Mouse (Mus musculus) ZHBTc4 (cell line): ENCODE results near the gene LTO1.

Experiments used
- DNase-seq: peaks from one replicate; pipeline ENCODE4 v3.0.0-alpha.2; 2011; ENCODE audit warnings: low read depth, low spot score

LTO1 gene

DNA sequence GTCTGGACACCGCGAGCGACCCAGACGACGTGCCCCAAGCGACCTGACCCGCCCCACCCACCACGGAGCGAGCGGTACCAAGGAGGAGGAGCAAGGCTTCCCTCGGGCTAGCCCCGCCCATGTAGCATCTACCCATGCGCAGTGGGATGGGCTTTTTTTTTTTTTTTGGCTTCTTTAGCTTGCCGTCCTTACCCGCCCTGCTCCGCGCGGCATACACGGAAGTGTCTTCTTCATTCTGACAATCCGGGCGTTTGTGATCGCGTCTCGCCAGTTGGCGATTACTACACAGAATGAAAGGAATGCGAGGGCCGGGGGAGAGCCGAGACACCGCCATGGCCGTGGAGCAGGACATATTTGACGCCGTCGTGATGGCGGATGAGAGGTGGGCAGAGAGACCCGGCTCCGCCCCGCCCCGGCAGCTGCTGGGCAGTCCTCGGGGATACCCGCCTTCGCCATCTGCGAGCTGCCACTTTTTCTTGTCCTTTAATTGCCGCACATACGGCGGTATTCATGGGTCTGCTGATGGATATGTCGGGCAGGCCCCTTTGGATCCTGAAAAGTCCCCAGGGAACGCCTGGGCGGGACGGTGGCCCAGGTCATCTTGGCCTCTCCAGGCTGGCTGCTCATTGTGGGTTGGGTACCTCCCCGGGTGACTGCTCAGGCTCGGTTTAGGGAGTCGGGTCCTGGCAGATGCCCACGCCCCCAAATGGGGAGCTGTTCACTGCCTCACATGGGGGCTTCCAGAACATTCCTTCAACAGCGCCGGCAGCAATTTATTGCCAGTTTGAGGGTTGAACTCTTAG is at the start of gene LTO1:
Gene LTO1 (plus strand): TSS at position 153 of the 803 bp plus-strand sequence.
- DNase-seq, result peak; percentile 97

DNA sequence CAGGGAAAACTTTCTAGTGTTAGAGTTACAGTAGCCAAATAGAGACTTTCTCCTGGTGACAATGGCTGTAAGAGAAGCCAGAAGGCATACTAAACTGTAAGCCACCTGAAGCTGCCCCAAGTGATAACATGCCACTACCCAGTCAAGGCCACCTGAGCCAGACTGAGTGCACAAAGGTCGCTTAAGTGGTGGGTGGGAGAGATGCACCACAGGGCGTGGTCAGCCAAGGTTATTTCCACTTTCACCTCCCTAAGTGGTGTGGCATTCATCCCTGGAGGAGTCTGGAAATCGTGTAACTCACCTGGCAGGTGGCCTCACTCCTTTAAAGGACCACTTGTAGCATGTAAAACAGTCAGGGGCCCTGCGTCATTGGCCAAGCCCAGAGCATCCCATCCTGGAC is 47.7 kb upstream of the LTO1 start:
- peak; percentile 74 for DNase-seq

DNA sequence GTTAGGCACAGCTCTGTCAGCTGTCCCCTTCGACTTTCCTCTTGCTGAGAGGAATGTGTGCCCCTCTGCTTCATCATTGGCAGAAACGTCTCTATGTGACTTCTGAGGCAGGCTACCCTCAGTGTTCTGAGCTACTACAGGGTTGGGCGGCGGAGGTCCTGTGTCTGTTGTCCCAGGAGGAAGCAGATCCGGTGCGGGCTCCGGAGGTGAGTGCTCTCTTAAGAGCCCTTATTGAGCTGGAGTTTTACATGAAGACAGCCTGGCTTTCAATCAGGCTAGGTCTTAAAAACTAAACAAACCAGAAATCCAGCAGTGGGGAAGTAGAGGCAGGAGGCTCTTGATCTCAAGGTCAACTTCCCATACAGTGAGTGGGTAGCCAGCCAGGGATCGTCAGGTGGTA is 47.3 kb upstream of the LTO1 start:
- peak; percentile 61 for DNase-seq

DNA sequence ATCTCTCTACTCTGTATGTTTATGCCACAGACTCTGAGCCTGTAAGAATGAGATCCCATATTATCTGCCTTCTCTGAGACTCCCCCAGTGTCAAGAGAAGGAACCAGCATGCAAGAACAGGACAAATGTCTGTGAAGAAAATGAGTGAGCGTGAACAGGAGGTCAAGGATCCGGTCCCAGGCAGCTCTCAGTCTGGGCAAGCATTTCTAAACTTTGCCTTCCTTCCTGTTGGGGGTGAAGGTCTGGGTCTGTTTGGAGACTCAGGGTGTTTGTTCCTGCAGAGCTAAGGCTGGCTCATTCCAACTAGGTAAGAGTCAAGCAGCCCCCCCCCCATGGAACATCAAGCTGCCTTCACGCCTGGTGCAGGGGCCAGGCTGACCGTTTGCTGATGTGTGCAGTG is 42.5 kb upstream of the LTO1 start:
- DNase-seq, result peak; percentile 54

DNA sequence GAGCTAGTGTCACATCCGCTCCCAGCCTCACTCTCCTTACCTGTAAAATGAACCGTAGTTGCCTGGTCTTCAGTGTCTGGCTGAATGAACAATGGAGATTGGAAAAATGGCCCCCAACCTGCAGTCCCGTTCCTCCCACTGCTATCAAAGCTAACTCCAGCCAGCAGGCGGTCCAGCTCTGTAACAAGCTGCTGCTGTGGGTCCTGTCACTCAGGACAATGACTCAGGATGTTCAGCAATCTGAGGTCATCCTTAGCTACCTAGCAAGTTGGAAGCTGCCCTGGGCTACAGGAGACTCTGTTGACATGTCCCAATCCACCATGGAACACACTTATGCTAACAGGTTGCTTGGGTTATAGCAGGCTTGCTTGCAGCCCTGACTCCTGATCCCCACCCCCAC is 41.7 kb upstream of the LTO1 start:
- DNase-seq, result peak; percentile 71

DNA sequence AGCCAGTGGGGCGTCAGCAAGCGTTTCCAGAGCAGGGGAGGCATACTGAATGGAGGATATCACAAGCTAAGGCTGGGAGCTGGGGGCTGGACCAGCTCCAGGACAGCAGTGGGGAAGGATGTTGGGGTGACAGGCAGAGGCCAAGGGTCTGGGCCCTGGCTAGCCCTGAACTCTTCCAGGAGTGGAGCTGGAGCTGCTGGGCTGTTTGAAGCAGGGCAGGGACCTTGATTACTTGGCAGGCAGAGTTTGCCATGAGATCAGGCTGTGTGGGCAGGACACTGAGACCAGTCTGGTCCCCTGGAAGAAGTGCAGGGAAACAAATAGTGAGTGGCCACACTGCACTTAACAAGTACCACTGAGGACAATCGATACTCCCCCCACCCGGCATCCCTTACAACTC is 40.7 kb upstream of the LTO1 start:
- no peak for DNase-seq

DNA sequence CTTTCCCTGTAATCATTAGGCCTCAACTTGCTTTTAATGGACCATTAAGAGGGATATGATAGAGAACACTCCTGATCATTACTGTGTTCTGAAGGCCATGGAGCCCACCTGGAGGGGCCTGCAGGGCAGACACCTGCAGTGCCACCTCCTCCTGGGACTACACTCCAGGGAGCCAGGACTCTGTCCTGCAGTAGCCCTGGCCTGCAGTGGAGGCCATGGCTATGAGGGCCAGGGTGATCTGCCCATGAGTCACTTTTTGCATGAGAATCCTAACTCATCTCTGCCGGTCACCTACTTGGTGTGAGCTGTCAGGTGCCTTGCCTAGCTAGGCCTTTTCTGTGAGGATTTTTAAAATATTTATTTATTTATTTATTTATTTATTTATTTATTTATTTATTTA is 36.5 kb upstream of the LTO1 start:
- DNase-seq, result no peak

- DNase-seq, result no peak
Measured at GRCm38 (mm10) chr7:144883106-144883505, 31.8 kb upstream of the LTO1 start.

- DNase-seq, result peak; percentile 73
Measured at GRCm38 (mm10) chr7:144887672-144888071, 27.2 kb upstream of the LTO1 start.

DNA sequence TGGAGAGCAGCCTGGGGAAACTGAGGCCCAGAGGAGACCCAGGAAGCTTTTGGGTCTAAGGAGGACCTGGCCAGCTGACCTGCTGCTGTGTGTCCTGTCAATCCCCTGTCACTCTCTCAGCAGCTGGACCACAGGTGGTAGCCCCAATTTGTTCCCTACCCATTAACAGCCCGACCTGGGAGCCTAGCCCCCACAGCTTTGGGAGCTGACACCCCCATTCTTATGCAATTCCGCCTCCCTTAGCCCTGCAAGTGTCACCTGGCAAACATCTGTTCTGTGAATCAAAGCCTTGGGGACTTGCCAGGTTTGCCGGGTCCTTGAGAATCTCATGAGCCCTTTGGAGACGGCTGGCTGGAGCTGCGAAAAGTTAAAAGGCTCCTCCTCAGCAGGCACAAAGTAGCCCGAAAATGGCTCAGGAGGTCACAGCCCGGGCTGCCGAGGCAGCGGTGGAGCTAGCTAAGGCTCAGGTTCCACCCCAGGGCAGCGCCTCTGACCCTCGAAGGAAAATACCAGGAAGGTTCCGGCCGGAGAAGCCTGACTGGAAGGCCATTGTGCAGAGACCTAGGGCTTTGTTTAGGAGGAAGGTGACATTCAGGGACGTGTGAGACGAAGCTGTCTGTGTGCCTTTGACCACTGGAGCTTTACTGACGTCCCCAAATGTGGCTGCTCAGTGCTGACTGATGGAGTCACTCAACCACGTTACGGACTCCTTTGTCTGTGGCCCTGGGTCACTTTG is 26.2 kb upstream of the LTO1 start:
- DNase-seq, result peak; percentile 93

GRCm38 (mm10) chr7:144890661-144891060 is 24.2 kb upstream of the LTO1 start:
- peak; percentile 62 for DNase-seq

GRCm38 (mm10) chr7:144891863-144892262 is 23.0 kb upstream of the LTO1 start:
- no peak for DNase-seq

DNA sequence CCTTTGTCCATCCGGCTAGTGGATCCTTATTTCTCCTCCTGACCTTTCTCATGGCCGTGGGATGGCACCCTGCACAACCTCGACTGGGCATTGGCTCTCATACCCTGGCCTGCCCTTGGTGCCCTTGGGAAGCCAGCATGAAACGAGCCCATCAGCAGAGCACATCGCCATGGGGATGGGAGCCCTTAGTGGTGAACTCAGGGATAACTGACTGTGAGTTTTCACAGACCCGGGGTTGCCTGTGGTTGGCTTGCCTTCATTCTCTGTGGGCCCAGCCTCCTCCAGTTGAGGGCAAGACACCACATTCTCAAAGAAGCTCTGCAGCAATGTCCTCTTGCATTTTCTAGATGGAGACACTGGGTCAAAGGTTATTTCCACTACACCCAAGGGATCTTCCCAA is 22.6 kb upstream of the LTO1 start:
- DNase-seq, result no peak

DNA sequence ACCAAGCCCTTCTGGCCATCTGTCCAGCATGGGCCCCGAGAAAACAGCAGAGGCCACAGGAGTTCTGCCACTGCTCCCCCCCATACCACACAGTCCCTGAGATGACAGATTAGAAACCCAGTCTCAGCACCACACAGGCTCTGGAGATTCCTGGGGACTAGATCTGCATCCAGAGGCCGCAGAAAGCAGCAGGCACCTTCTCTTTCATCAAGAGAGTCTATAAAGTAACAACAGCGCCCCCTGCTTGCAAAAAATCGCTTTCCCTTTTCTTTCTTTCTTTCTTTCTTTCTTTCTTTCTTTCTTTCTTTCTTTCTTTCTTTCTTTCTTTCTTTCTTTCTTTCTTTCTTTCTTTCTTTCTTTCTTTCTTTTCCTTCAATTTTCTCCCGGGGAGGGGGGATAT is 20.7 kb upstream of the LTO1 start:
- DNase-seq, result peak; percentile 57

GRCm38 (mm10) chr7:144894706-144895105 is 20.2 kb upstream of the LTO1 start:
- DNase-seq, result no peak

DNA sequence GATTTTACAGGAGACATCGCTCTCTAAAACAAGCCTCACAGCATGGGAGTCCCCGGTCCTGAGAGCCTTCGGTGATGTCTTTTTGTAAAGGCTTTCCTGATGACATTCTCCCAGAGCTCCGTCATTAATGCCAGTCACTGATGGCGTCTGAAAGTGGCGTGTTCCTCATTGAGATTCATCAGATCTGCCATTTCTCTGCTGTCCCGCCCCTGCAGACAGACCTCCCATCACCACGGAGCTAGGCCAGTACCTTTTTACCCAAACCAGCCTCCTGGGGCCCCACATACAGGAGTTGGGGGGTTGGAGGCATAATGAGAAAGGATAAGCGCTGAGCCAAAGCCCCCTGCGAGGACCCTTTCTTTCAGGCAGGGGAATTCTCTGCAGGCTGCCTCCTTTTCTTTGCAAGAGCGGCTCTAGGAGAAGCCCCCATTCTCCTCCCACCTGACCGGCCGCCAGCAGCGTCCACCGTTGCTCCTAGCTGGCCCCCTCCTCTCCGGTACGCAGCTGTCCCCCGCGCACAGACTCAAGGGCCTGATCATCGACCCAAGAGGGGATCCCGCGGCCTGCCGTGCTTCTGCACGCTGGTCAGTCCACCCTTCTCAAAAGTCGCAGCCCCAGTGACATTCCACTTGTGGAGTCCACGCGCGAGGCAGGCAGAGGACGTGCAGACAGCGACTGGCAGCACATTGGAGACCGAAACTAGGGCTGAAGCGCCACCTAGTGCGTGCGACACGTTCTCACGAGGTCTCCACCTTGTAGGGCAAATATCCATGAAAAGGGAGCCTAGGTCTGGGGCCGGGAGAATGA is 19.4 kb upstream of the LTO1 start:
- peak; percentile 90 for DNase-seq

- DNase-seq, result peak; percentile 49
Measured at GRCm38 (mm10) chr7:144896294-144897218, 18.3 kb upstream of the LTO1 start, which contains the start of gene Fgf15. Fgf15 (plus strand) TSS chr7:144896531.

DNA sequence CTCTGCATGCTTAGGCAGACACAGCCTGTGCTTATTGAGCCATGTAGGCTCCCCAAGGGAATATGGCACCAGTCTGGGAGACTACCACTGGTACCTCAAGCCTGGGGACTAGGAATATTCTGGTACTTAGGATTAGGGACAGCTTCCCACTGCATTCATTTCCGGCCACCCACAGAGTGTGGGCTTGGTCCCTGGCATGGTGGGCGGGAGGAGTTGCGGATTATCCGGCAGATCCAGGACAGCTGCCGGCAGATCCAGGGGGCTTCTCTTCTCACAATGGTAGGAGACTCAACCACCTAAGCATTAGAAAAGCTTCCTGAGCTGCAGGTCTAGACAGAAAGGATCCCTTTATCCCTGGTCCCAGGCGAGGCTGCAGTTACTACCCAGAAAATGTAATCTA is 16.4 kb upstream of the LTO1 start:
- DNase-seq, result peak; percentile 41

DNA sequence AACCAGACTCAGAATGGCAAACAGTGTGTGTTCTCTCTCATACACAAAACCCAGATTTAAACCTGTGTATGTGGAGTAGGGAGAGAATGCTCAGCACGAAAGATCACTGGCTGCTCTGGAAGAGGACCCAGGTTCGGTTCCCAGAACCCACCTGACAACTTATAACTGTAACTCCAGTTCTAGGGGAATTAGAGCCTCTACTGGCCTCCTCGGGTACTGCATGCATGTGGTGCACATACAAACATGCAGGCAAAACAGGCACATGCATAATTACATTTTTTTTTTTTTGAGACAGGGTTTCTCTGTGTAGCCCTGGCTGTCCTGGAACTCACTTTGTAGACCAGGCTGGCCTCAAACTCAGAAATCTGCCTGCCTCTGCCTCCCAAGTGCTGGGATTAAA is 9.4 kb upstream of the LTO1 start:
- peak; percentile 67 for DNase-seq

GRCm38 (mm10) chr7:144906708-144907397 is 8.0 kb upstream of the LTO1 start:
- peak; percentile 90 for DNase-seq
